Mouse (Mus musculus) MEL (cell line): ENCODE measurements around the gene Stat6.

Experiments used
- CTCF ChIP-seq, 3 experiments: IDR thresholded peaks in 2 of 3; conservative IDR thresholded peaks in 1 of 3; 2 replicates each; pipeline ENCODE4 v1.5.1; 2011 to 2012; ENCODE audit warnings: low read length in 3 of 3, low read depth in 2 of 3, mild to moderate bottlenecking in 2 of 3, improper control_type of control experiment in 1 of 3, inconsistent platforms in 1 of 3, mixed read lengths in 1 of 3, moderate library complexity in 1 of 3; ENCODE audit not compliant: control insufficient read depth in 1 of 3, insufficient read depth in 1 of 3, poor library complexity in 1 of 3, severe bottlenecking in 1 of 3
- E2F4 ChIP-seq: IDR thresholded peaks from 2 replicates; pipeline ENCODE4 v1.6.1; 2011; ENCODE audit warnings: low read depth, low read length, improper control_type of control experiment, borderline replicate concordance
- ELF1 ChIP-seq: IDR thresholded peaks from 2 replicates; pipeline ENCODE4 v1.6.1; 2014; ENCODE audit warnings: low read depth, mild to moderate bottlenecking, inconsistent platforms, low read length, improper control_type of control experiment, moderate library complexity
- EP300 ChIP-seq, 2 experiments: IDR thresholded peaks; 2 replicates each; pipeline ENCODE4 v1.6.1; 2011; ENCODE audit warnings: improper control_type of control experiment in 2 of 2, low read length in 2 of 2, low read depth in 1 of 2, mild to moderate bottlenecking in 1 of 2
- GABPA ChIP-seq: IDR thresholded peaks from 2 replicates; pipeline ENCODE4 v1.6.1; 2012; ENCODE audit warnings: low read depth, mild to moderate bottlenecking, inconsistent platforms, low read length, improper control_type of control experiment, moderate library complexity
- GATA1 ChIP-seq: IDR thresholded peaks from 2 replicates; pipeline ENCODE4 v1.6.1; 2011; ENCODE audit warnings: low read depth, low read length, improper control_type of control experiment
- KAT2A ChIP-seq: conservative IDR thresholded peaks from 2 replicates; pipeline ENCODE4 v1.6.1; 2012; ENCODE audit warnings: low read depth, low read length, improper control_type of control experiment, inconsistent platforms
- POLR2AphosphoS5 ChIP-seq: IDR thresholded peaks from 2 replicates; pipeline ENCODE4 v1.6.1; 2012; ENCODE audit warnings: low read depth, borderline replicate concordance, mild to moderate bottlenecking, inconsistent platforms, low read length, moderate library complexity, mixed read lengths
- SMC3 ChIP-seq: IDR thresholded peaks from 2 replicates; pipeline ENCODE4 v1.6.1; 2011; ENCODE audit warnings: low read depth, low read length, improper control_type of control experiment
- TCF12 ChIP-seq: IDR thresholded peaks from 2 replicates; pipeline ENCODE4 v1.6.1; 2014; ENCODE audit warnings: low read depth, mild to moderate bottlenecking, inconsistent platforms, low read length, improper control_type of control experiment, moderate library complexity

DNA sequence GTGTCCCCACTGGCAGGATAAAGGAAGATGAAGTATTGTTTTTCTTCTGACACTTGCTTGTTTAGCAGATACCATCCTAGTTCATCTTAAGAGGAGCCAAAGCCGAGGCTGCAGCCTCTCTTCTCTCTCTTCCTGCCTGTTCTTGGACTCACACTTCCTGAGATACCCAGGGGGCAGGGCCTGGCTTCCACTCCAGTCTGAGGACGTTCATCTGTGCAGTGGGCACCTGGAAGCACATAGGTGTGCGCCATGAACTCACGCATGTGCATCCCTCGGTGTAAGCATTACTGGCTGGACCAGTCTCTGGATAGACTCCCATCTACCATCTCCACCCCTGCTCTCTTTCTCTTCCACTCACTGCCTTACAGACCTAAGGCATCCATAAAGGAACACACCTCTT is 2.4 kb upstream of the Stat6 start:
- no peak for TF ChIP-seq CTCF (IDR thresholded peaks at IDR 0.05 in 2 of 3, conservative IDR thresholded peaks at IDR 0.05 in 1 of 3; ENCODE audit: control insufficient read depth in 1 of 3, insufficient read depth in 1 of 3, low read depth in 2 of 3, low read length in 3 of 3, poor library complexity in 1 of 3, severe bottlenecking in 1 of 3)
- no peak for TF ChIP-seq TCF12
- TF ChIP-seq KAT2A, result no peak
- no peak for TF ChIP-seq ELF1
- no peak for TF ChIP-seq E2F4
- no peak for TF ChIP-seq SMC3
- TF ChIP-seq EP300 (IDR thresholded peaks at IDR 0.05; ENCODE audit: low read depth in 1 of 2, low read length in 2 of 2), result no peak
- no peak for TF ChIP-seq GABPA
- TF ChIP-seq POLR2AphosphoS5, result no peak
- no peak for TF ChIP-seq GATA1
